Mouse (Mus musculus): ENCODE results near the gene Aldh3b2.

The Aldh3b2 gene

DNA sequence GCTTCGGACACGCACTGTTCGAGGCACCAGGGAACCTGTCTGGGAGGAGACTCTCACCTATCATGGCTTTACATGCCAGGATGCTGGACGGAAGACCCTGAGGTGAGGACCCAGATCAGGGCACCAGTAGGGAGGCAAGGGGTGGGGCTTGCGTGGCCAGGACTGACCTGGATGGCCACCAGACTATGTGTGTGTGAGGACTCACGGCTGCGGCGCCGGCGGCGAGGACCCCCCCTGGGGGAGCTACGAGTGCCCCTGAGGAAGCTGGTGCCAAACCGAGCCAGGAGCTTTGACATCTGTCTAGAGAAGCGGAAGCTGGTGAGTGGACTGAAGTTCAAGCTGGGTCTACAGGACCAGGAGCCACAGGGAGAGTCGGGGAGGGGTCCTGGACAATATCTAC lies 32.2 kb downstream of the Aldh3b2 start:
- no peak for ATAC-seq (ENCODE audit: insufficient number of reproducible peaks, low FRiP score, low TSS enrichment)

DNA sequence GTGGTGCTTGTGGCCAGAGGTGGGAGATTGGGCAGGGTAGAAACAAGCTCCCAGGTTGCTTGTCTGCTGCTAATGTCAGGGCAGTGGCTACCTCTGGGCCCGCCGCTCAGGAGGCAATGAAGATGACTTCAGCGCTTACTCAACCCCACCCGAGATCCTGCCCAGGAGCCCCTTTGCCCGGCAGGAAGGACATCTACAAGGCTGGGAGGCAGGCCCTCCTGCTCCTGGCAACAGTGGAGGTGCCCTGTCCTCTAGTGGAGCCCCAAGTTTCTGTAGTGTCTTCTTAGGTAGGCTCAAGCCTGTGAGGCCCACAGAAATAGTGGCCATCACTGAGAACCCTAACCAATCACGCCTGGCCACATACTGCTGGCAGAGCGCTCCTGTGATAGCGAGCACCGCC lies 33.0 kb downstream of the Aldh3b2 start:
- ATAC-seq (ENCODE audit: insufficient number of reproducible peaks, low FRiP score, low TSS enrichment), result no peak

DNA sequence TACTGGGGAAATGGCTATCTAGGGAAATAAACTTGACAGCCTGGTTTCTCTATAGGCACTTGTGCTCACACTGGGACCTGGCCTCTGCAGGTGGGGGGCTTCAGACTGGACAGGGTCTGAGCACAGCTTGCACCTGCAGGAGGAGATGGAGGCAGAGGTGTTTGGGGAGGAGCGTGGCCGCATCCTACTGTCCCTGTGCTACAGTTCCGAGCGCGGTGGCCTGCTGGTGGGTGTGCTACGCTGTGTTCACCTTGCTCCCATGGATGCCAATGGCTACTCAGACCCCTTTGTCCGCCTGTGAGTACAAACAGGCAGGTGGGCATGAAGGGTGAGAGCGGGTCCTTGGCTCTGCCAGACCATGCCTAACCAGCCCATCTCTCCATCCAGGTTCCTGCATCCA lies 33.8 kb downstream of the Aldh3b2 start:
- ATAC-seq (ENCODE audit: insufficient number of reproducible peaks, low FRiP score, low TSS enrichment), result no peak

DNA sequence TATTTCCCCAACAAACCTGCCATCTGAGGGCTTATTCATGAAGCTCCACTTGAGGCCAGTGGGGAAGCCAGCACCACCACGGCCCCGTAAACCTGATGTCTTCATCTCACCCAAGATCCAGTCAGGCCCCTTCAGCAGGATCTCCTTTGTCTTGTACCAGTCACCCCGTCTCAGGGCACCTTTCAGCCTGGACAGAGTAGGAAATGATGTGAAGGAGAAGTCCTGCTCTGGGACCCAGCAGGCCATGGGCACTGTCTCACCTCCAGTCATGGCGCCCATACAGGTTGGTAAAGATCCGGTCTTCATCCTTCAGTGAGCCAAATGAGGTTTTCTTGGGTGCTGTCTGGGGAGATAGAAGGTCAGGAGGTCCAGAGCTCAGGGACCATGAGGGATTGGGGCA lies 39.0 kb downstream of the Aldh3b2 start:
- no peak for ATAC-seq (ENCODE audit: insufficient number of reproducible peaks, low FRiP score, low TSS enrichment)

DNA sequence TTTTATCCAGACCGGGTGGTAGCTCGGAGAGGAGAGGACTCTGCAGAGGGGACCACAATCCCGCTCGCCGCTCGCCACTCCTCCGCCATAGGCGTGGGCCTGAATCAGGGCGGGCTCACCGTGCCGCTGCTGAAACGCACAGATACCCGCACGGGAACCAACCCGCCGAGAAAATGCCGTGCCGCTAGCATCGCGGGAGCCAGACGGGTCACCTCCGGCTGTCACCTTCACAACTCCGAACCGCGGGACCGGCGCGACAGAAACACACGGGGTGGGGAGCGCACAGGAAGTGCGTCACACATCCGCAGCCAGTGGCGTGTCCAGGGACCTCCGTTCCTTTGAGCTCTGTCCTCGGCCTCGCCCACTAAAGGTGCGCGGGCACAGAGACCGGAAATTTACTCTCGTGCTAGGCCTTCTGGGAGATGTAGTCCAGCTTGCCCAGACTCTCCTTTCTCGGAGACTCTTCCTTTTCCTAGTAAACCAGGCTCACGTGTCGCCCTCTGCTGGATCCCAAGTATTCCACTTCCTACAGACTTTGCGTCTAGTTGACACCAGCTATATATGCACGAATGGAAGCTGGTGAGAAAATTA lies 40.4 kb downstream of the Aldh3b2 start, which contains the start of gene Ndufv1:
Gene Ndufv1 (minus strand): TSS at position 375 of the 591 bp plus-strand sequence.
- peak; percentile 97 for ATAC-seq (ENCODE audit: insufficient number of reproducible peaks, low FRiP score, low TSS enrichment)

DNA sequence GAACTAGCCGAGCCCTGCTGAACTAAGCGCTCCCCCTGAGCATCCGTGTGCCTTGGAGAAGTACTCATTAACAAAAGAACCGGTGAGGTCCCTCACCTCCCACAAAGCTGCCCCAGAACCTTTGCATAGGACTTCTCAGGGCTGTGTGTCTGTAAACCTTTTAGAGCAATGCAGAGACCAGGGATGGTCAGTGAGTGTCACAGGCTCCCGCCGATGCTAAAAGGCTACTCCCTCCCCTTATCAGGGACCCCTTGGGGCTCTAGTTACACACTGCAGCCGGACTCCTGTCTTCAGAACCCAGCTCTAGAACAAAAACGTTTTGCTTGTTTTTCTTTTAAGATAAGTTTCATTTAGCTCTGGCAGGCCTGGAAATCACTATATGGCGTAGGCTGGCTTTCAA lies 40.9 kb downstream of the Aldh3b2 start:
- ATAC-seq (ENCODE audit: insufficient number of reproducible peaks, low FRiP score, low TSS enrichment), result 0 out of 2 replicates have a peak, but pooled peaks have one; percentile 7

DNA sequence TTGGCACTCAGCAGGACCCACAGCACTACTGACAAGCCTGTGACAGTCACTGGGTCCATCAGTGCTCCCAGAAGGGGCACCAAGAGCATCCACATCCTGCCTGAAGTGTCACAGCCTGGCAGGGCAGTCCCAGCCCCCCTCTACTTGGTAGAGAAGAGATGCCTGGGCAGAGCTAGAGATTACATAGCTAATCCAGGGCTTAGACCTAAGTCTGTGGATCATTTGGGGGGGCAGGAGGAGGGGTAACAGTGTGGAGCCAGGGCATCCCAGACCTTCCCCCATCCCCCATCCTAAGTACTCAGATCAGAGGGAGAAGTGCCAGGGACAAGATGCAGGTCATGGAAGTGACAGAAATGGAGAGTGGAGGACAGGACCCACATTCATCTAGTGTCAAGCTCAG lies 42.7 kb downstream of the Aldh3b2 start:
- ATAC-seq (ENCODE audit: insufficient number of reproducible peaks, low FRiP score, low TSS enrichment), result no peak

DNA sequence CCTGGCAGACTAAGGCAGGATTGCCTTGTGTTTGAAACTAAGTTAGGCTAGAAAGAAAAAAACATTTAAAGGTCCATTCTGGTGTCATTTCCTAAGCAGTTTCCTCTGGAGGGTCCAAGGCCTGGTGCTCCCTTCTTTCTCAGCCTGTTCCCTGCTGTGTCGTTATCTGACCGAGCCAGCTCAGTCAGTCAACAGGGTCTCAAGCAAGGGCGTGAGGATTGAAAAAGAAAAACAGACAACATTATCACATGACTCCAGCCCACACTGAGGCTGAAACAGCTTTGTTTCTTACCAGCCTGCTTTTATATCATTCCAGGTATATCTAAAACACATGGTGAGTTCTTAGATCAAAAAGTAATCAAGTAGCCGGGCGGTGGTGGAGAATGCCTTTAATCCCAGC lies 43.5 kb downstream of the Aldh3b2 start:
- ATAC-seq (ENCODE audit: insufficient number of reproducible peaks, low FRiP score, low TSS enrichment), result no peak

DNA sequence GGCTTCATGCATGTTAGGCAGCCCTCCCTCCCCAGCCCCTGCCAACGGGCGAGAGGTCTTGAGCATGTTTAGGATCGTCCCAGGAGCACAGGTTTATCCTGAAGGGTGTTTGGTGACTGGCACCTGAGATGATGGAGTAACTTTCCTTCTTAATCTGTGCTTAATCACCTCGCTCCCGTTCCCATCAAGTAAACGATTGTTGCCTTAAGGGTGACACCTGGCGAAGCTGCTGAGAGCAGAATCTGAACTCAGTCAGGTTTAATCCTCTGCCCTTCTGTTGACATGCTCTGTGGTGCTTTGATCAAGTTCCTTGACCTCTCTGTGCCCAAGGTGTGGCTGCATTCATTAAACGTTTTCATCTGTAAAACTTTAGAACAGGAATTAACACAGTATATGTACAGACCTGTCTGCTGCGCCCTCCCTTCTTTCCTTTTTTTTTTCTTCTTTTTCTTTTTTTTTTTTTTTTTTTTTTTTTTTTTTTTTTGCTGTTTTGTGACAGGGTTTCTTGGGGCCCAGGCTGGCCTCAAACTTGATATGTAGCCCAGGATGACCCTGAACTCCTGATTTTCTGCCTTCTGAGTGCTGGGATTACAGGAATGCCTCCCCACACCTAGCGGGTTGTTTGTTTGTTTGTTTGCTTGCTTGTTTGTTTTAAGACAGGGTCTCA lies 45.9 kb downstream of the Aldh3b2 start:
- no peak for ATAC-seq (ENCODE audit: insufficient number of reproducible peaks, low FRiP score, low TSS enrichment)

DNA sequence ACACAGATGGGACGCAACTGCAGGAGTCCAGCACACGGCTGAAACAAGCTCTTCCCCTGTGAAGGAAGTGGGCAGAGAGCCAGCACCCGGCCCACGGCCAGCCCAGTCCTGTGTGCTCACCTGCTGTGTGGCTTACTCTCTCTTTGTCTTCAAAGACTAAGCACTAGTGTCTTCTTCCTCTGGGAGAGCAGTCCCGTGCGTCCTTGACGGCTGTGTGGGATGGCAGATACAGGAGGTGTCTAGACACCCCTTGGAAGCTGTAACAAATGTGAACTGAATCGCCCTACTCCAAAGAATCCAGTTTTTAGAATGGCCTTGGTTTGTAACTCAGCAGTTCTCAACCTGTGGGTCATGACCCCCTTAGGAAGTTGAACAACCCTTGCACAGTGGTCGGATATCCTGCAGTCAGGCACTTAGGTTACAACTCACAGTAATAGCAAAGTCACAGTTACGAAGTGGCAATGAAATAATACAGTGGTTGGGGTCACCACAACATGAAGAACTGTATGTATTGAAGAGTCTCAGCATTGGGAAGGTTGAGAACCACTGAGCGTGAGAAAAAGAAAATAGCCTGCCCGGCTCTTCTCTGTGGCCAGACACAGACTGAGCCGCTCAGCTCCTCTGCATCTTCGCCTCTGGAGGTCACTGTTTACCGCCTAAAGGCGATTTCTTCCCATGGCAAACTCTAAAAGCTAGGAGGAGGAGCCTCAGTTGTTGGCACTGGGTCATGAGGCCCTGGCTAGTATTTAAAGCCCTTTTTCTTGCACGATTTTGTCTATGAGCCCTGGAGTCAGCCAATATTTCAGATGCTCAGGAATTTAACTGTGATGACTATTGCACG lies 46.8 kb downstream of the Aldh3b2 start:
- peak; percentile 83; the same call in 1 of the 2 replicates for ATAC-seq (ENCODE audit: insufficient number of reproducible peaks, low FRiP score, low TSS enrichment)

DNA sequence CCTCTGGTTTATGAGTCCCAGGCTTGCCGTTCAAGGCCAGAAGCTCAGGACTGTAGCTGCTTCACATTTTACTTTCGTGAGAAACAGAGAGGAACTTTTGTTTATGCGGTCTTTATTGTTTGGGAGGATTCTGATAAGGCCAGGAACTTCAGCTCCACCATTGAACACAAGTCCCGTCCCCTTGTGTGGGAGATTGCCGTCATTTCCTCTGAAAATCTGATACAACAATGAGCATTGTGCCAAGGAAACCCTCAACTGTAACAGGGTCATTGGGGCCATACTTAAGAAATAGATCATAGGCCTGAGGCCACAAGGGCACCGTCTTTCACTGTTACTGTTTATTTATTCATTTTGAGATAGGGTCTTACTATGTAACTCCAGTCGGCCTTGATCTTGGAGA lies 51.1 kb downstream of the Aldh3b2 start:
- no peak for ATAC-seq (ENCODE audit: insufficient number of reproducible peaks, low FRiP score, low TSS enrichment)

DNA sequence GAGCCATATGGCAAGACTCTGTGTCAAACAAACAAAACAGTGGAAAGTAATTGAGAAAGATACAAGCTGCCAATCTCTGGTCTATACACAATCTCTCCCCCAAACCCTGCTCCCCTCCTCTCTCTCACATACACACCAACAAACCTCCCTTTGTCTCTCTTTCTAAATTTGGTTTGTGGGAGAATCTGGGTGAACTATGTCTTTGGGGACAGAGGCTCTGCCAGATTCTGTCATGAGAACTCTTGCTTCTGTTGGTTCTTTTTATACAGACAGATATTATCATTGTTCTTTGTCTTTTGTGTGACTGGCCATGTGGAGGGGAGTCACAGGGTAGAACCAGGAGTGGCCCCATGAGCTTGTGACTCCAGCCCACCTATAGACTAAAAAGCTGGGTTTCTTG lies 55.4 kb downstream of the Aldh3b2 start:
- ATAC-seq (ENCODE audit: insufficient number of reproducible peaks, low FRiP score, low TSS enrichment), result no peak
